Mouse (Mus musculus) CH12.LX (cell line): ENCODE data around the gene Dnajc6. TPM values are rescaled to one million over a fixed set of nuclear protein-coding genes. Genes with fewer than 3 reads are reported as not detected.

Experiments
- DNase-seq: peaks from one replicate; pipeline ENCODE4 v3.0.0-alpha.2; 2013; ENCODE audit errors: extremely low read depth
- H3K27ac ChIP-seq: 2 replicates; pipeline ENCODE4 v1.5.1; 2012; ENCODE audit warnings: low read depth, mild to moderate bottlenecking, control low read depth, moderate library complexity; ENCODE audit not compliant: insufficient read depth
- H3K27me3 ChIP-seq: replicated peaks from 2 replicates; pipeline ENCODE3; 2012; ENCODE audit warnings: inconsistent platforms
- H3K36me3 ChIP-seq, 2 experiments: replicated peaks in 1 of 2; 2 replicates each; pipeline versions ENCODE3 to v1.6.1; 2012; ENCODE audit warnings: inconsistent platforms in 1 of 2, low read length in 1 of 2, mild to moderate bottlenecking in 1 of 2, mixed read lengths in 1 of 2, moderate library complexity in 1 of 2; ENCODE audit not compliant: control insufficient read depth in 1 of 2, insufficient read depth in 1 of 2
- H3K4me1 ChIP-seq, 2 experiments: 2 replicates each; pipeline ENCODE4 v1.6.1; 2012; ENCODE audit warnings: inconsistent platforms in 1 of 2, moderate library complexity in 1 of 2; ENCODE audit not compliant: insufficient read depth in 2 of 2, control insufficient read depth in 1 of 2
- H3K4me2 ChIP-seq: 2 replicates; pipeline ENCODE4 v1.6.1; 2012; ENCODE audit warnings: low read depth, mild to moderate bottlenecking, control low read depth; ENCODE audit not compliant: poor library complexity, insufficient read depth, severe bottlenecking
- H3K4me3 ChIP-seq, 3 experiments: fragments of 150-350 bp in 1 of 3; sonication (generic) in 1 of 3; replicated peaks in 1 of 3; 2 replicates each; pipeline versions ENCODE3 to v1.5.1; 2011 to 2012; ENCODE audit warnings: low read depth in 2 of 3, low read length in 2 of 3, mild to moderate bottlenecking in 2 of 3, moderate library complexity in 2 of 3, control low read depth in 1 of 3, improper control_type of control experiment in 1 of 3, inconsistent platforms in 1 of 3, mixed read lengths in 1 of 3; ENCODE audit not compliant: poor library complexity in 1 of 3
- H3K79me2 ChIP-seq: replicated peaks from 2 replicates; pipeline ENCODE4 v1.6.1; 2012; ENCODE audit warnings: mild to moderate bottlenecking, moderate library complexity; ENCODE audit not compliant: control insufficient read depth, poor library complexity, insufficient read depth, severe bottlenecking; ENCODE audit errors: extremely low read depth
- H3K9ac ChIP-seq: 2 replicates; pipeline ENCODE4 v1.6.1; 2012; ENCODE audit warnings: low read depth, mild to moderate bottlenecking, control low read depth, moderate library complexity; ENCODE audit not compliant: insufficient read depth
- H3K9me3 ChIP-seq: replicated peaks from 2 replicates; pipeline ENCODE3; 2012; ENCODE audit warnings: low read length, inconsistent platforms, mixed read lengths
- CHD2 ChIP-seq: IDR thresholded peaks from 2 replicates; pipeline ENCODE4 v1.6.1; 2011; ENCODE audit warnings: low read length, improper control_type of control experiment
- E2F4 ChIP-seq: IDR thresholded peaks from 2 replicates; pipeline ENCODE4 v1.6.1; 2011; ENCODE audit warnings: low read depth, low read length, improper control_type of control experiment; ENCODE audit not compliant: insufficient replicate concordance
- ELF1 ChIP-seq: IDR thresholded peaks from 2 replicates; pipeline ENCODE4 v1.6.1; 2014; ENCODE audit warnings: low read depth, mild to moderate bottlenecking, inconsistent platforms, low read length, improper control_type of control experiment
- GABPA ChIP-seq: IDR thresholded peaks from 2 replicates; pipeline ENCODE4 v1.6.1; 2012; ENCODE audit warnings: low read depth, low read length, improper control_type of control experiment, inconsistent platforms; ENCODE audit not compliant: insufficient replicate concordance
- JUN ChIP-seq: IDR thresholded peaks from 2 replicates; pipeline ENCODE4 v1.6.1; 2011; ENCODE audit warnings: low read depth, mild to moderate bottlenecking, low read length, improper control_type of control experiment, moderate library complexity; ENCODE audit not compliant: insufficient read depth
- JUND ChIP-seq: conservative IDR thresholded peaks from 2 replicates; pipeline ENCODE4 v1.6.1; 2011; ENCODE audit warnings: low read depth, low read length, improper control_type of control experiment
- MAZ ChIP-seq: IDR thresholded peaks from 2 replicates; pipeline ENCODE4 v1.6.1; 2012; ENCODE audit warnings: low read depth, mild to moderate bottlenecking, inconsistent platforms, low read length, improper control_type of control experiment, moderate library complexity
- MXI1 ChIP-seq: IDR thresholded peaks from 2 replicates; pipeline ENCODE4 v1.6.1; 2011; ENCODE audit warnings: mild to moderate bottlenecking, low read depth, low read length, improper control_type of control experiment
- MYC ChIP-seq: IDR thresholded peaks from 2 replicates; pipeline ENCODE4 v1.6.1; 2011; ENCODE audit warnings: low read depth, mild to moderate bottlenecking, improper control_type of control experiment, low read length
- NELFE ChIP-seq: IDR thresholded peaks from 2 replicates; pipeline ENCODE4 v1.6.1; 2011; ENCODE audit warnings: low read depth, low read length, improper control_type of control experiment
- NRF1 ChIP-seq: IDR thresholded peaks from 2 replicates; pipeline ENCODE4 v1.6.1; 2014; ENCODE audit warnings: low read depth, mild to moderate bottlenecking, inconsistent platforms, low read length, improper control_type of control experiment, moderate library complexity
- PAX5 ChIP-seq: IDR thresholded peaks from 2 replicates; pipeline ENCODE4 v1.6.1; 2012; ENCODE audit warnings: low read length, inconsistent platforms, mixed read lengths
- POLR2A ChIP-seq: IDR thresholded peaks from 2 replicates; pipeline ENCODE4 v1.6.1; 2011; ENCODE audit warnings: low read depth, mild to moderate bottlenecking, improper control_type of control experiment, low read length
- POLR2AphosphoS2 ChIP-seq: IDR thresholded peaks from 2 replicates; pipeline ENCODE4 v1.6.1; 2011; ENCODE audit warnings: low read depth, low read length, improper control_type of control experiment
- RCOR1 ChIP-seq: conservative IDR thresholded peaks from 2 replicates; pipeline ENCODE4 v1.6.1; 2012; ENCODE audit warnings: low read depth, mild to moderate bottlenecking, inconsistent platforms, low read length, improper control_type of control experiment
- SMC3 ChIP-seq: IDR thresholded peaks from 2 replicates; pipeline ENCODE4 v1.6.1; 2011; ENCODE audit warnings: low read depth, low read length, improper control_type of control experiment
- TBP ChIP-seq: conservative IDR thresholded peaks from 2 replicates; pipeline ENCODE4 v1.6.1; 2011; ENCODE audit warnings: low read depth, low read length, improper control_type of control experiment
- USF1 ChIP-seq: IDR thresholded peaks from 2 replicates; pipeline ENCODE4 v1.6.1; 2014; ENCODE audit warnings: low read depth, mild to moderate bottlenecking, inconsistent platforms, low read length, improper control_type of control experiment
- USF2 ChIP-seq: conservative IDR thresholded peaks from 2 replicates; pipeline ENCODE4 v1.6.1; 2011; ENCODE audit warnings: low read depth, low read length, improper control_type of control experiment
- ZC3H11A ChIP-seq: IDR thresholded peaks from 2 replicates; pipeline ENCODE4 v1.6.1; 2012; ENCODE audit warnings: low read depth, mild to moderate bottlenecking, inconsistent platforms, low read length, improper control_type of control experiment
- ZKSCAN1 ChIP-seq: IDR thresholded peaks from 2 replicates; pipeline ENCODE4 v1.6.1; 2012; ENCODE audit warnings: low read depth, inconsistent platforms, low read length, improper control_type of control experiment, borderline replicate concordance
- ZMIZ1 ChIP-seq: IDR thresholded peaks from 2 replicates; pipeline ENCODE4 v1.6.1; 2012; ENCODE audit warnings: low read depth, mild to moderate bottlenecking, inconsistent platforms, low read length, improper control_type of control experiment
- ZNF384 ChIP-seq: IDR thresholded peaks from 2 replicates; pipeline ENCODE4 v1.6.1; 2012; ENCODE audit warnings: low read depth, low read length, improper control_type of control experiment, inconsistent platforms
- dilution Hi-C: fragments of 300-500 bp; cut with MboI; formaldehyde crosslinking; loops from 2 replicates; pipeline ENCODE4 v1.14.3; 2020; ENCODE audit warnings: low sequenced_read_pairs; ENCODE audit not compliant: extremely low pct_unique_long_range_greater_than_20kb, extremely low pct_ligation_motif_present
- in situ Hi-C: fragments of 300-500 bp; cut with MboI; formaldehyde crosslinking; loops from 3 replicates; pipeline ENCODE4 v1.14.3; 2019; ENCODE audit warnings: low sequenced_read_pairs, low pct_ligation_motif_present, low pct_unique_long_range_greater_than_20kb, mixed read lengths
- polyA plus RNA-seq: library from polyadenylated mRNA; unstranded; fragments of >175 nt; gene quantifications from 2 replicates; pipeline ENCODE4 v1.2.1, GENCODE M21; 2012; ENCODE audit warnings: low read depth; ENCODE audit not compliant: insufficient read length
- total RNA-seq, 2 experiments: library from RNA; depleted of rRNA; stranded (reverse); fragments of 300-350 nt in 1 of 2; fragments of >200 nt in 1 of 2; gene quantifications; 2 replicates each; pipeline ENCODE4 v1.2.3; 2012 to 2014

Gene Dnajc6
- total and polyA plus RNA-seq, 3 experiments: not detected

- no peaks in the 10 kb centered on the region for H3K79me2 ChIP-seq
- no peaks in the 10 kb centered on the region for H3K27me3 ChIP-seq
- H3K9ac ChIP-seq: no peak overlapping the region
- no peak overlapping the region for H3K4me3 ChIP-seq
- in situ Hi-C loops: no loop called here
- no peaks in the 10 kb centered on the region for H3K36me3 ChIP-seq
- dilution Hi-C loops: no loop called here
- H3K9me3 ChIP-seq: no peaks in the 10 kb centered on the region
- H3K27ac ChIP-seq: no peak overlapping the region
- H3K4me2 ChIP-seq: no peak overlapping the region
- H3K4me1 ChIP-seq: no peaks in the 10 kb centered on the region
- DNase-seq: no peak
- TF ChIP-seq USF1 (no peak), TBP (no peak), RCOR1 (no peak), MAZ (no peak), POLR2AphosphoS2 (no peak), USF2 (no peak), E2F4 (no peak), POLR2A (no peak), ZKSCAN1 (no peak), NRF1 (no peak), GABPA (no peak), ZMIZ1 (no peak), ZNF384 (no peak), JUN (no peak), MXI1 (no peak), PAX5 (no peak), NELFE (no peak), ZC3H11A (no peak), CHD2 (no peak)
Measured at GRCm38 (mm10) chr4:101555016-101555415, 58.6 kb downstream of the Dnajc6 start.

GRCm38 (mm10) chr4:101560137-101560536 lies 63.7 kb downstream of the Dnajc6 start:
- no peaks in the 10 kb centered on the region for H3K9me3 ChIP-seq
- H3K79me2 ChIP-seq: no peaks in the 10 kb centered on the region
- H3K36me3 ChIP-seq: no peaks in the 10 kb centered on the region
- TF ChIP-seq SMC3: no peak
- TF ChIP-seq ELF1: no peak
- no peak for TF ChIP-seq JUND
- no peak for TF ChIP-seq MYC
- no peak for TF ChIP-seq ZMIZ1
- dilution Hi-C loops (no loop called here), in situ Hi-C loops (no loop called here)
- H3K9ac ChIP-seq: no peak overlapping the region
- H3K4me2 ChIP-seq: no peak overlapping the region
- H3K27ac ChIP-seq: no peak overlapping the region
- no peaks in the 10 kb centered on the region for H3K4me1 ChIP-seq
- no peaks in the 10 kb centered on the region for H3K27me3 ChIP-seq
- H3K4me3 ChIP-seq: no peak overlapping the region
- no peak for DNase-seq
